Mouse (Mus musculus): ENCODE data around the gene Mmp8.
A peak's percentile ranks its signal among the peaks of the same experiment; 100 is the strongest.

DNA sequence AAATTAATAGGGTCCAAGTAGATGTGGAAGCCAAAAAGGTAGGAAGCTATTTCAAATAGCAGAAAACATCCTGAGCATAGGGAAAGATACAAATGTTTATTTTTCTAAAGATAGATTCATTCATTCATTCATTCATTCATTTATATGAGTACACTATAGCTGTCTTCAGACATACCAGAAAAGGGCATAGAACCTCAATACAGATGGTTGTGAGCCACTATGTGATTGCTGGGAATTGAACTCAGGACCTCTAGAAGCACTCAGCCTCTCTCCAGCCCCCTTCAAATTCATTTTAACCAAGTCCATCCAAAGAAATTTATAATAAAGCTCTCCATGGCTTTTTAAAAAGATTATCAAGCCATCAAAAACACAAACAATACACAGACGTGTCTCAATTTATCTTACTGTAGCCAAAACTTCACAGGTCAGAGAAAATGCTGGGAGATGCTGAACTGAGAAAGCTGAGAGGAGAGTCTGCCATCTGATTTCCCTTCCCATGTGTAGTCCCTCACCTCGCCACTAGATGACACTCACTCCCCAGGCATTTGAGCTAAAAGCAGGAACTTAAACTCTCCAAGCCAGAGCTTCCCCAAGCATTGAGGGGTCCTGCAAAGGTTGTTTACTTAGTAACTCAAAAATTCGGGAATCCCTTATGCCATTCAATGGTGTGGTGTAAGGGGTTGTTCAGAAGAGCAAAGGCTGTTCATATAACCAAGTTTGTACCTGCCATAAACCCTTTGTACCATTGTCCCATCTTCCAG, 44.9 kb downstream of the Mmp8 start:
- TF ChIP-seq CTCF (IDR thresholded peaks at IDR 0.05; ENCODE audit: low read depth) (peak; percentile 96), EP300 (IDR thresholded peaks at IDR 0.05; ENCODE audit: low read depth) (no peak)

Data from heart, postnatal 0 days (tissue).